Mouse (Mus musculus) spleen, adult 12 weeks (tissue): ENCODE results near the gene Tmem203.
"Not testable (repeated sequence)": the region's sequence is repeated elsewhere in the genome, so short reads cannot be mapped to it uniquely, and the experiment has no call there.

Experiments used
- DNase-seq: peaks from one replicate; pipeline ENCODE4 v3.0.0; 2022; ENCODE audit warnings: low spot score

The Tmem203 gene

GRCm38 (mm10) chr2:25234050-25234449, 21.2 kb upstream of the Tmem203 start, which contains the start of gene Slc34a3:
Gene Slc34a3, minus strand, starts transcription at chr2:25234364.
- no peak for DNase-seq

- DNase-seq, result no peak
Observed at GRCm38 (mm10) chr2:25234551-25235220, 20.6 kb upstream of the Tmem203 start.

- no peak for DNase-seq
Observed at GRCm38 (mm10) chr2:25236614-25237013, 18.6 kb upstream of the Tmem203 start, which contains the start of gene Rnf224. Gene Rnf224, minus strand, starts transcription at chr2:25236787.

GRCm38 (mm10) chr2:25237522-25237921, 17.7 kb upstream of the Tmem203 start:
- no peak for DNase-seq

- DNase-seq, result no peak
Observed at GRCm38 (mm10) chr2:25238106-25238505, 17.1 kb upstream of the Tmem203 start.

- no peak for DNase-seq
Observed at GRCm38 (mm10) chr2:25239766-25240165, 15.5 kb upstream of the Tmem203 start.

GRCm38 (mm10) chr2:25240310-25240709, 14.9 kb upstream of the Tmem203 start:
- no peak for DNase-seq

GRCm38 (mm10) chr2:25240723-25241437, 14.4 kb upstream of the Tmem203 start:
- no peak for DNase-seq

- DNase-seq, result no peak
Observed at GRCm38 (mm10) chr2:25241438-25241775, 13.8 kb upstream of the Tmem203 start.

- no peak for DNase-seq
Observed at GRCm38 (mm10) chr2:25242101-25242506, 13.1 kb upstream of the Tmem203 start, which contains the start of the genes Rnf208 and Cysrt1. Gene Rnf208, plus strand, starts transcription at chr2:25242255. Gene Cysrt1, minus strand, starts transcription at chr2:25242452.

GRCm38 (mm10) chr2:25243342-25243741, 11.9 kb upstream of the Tmem203 start:
- no peak for DNase-seq

- DNase-seq, result no peak
Observed at GRCm38 (mm10) chr2:25244144-25244543, 11.1 kb upstream of the Tmem203 start.

GRCm38 (mm10) chr2:25246183-25247072, 8.8 kb upstream of the Tmem203 start, which contains the start of gene AL732309.1:
Gene AL732309.1, minus strand, starts transcription at chr2:25246863.
- no peak for DNase-seq

GRCm38 (mm10) chr2:25252331-25252730, 2.9 kb upstream of the Tmem203 start:
- no peak for DNase-seq

GRCm38 (mm10) chr2:25256443-25257109, 1.3 kb downstream of the Tmem203 start:
- DNase-seq, result peak; percentile 46

GRCm38 (mm10) chr2:25257250-25257649, 2.0 kb downstream of the Tmem203 start:
- DNase-seq, result not testable (repeated sequence)

GRCm38 (mm10) chr2:25258887-25259286, 3.6 kb downstream of the Tmem203 start:
- DNase-seq, result no peak

- no peak for DNase-seq
Observed at GRCm38 (mm10) chr2:25261870-25262269, 6.6 kb downstream of the Tmem203 start.

- DNase-seq, result peak; percentile 90
Observed at GRCm38 (mm10) chr2:25262291-25262767, 7.1 kb downstream of the Tmem203 start, which contains the start of gene Tprn. Gene Tprn, plus strand, starts transcription at chr2:25262618.

GRCm38 (mm10) chr2:25262795-25263622, 7.8 kb downstream of the Tmem203 start:
- DNase-seq, result peak; percentile 25
